Mouse (Mus musculus): ENCODE results near the gene Arl3. TPM values are rescaled to one million over a fixed set of nuclear protein-coding genes. Genes with fewer than 3 reads are reported as not detected.

The Arl3 gene
- 17.9 and 22.2 TPM in 2 replicates for polyA plus RNA-seq (2012; rRNA removed)

GRCm38 (mm10) chr19:46572951-46573937 lies at the start of gene Arl3, which contains the start of gene Sfxn2:
Arl3 (minus strand) TSS chr19:46573198.
Sfxn2 (plus strand) TSS chr19:46573365.

GRCm38 (mm10) chr19:46598720-46599252 lies 25.8 kb upstream of the Arl3 start, which contains the start of gene Wbp1l:
Wbp1l (plus strand) TSS chr19:46599084.

GRCm38 (mm10) chr19:46501401-46502068 lies 71.5 kb downstream of the Arl3 start, which contains the start of gene Trim8:
Trim8 (plus strand) TSS chr19:46501702.

Other genes with a start within 250 kb of the Arl3 start
- 127 and 146 TPM in 2 replicates for gene Psd, start 246.0 kb downstream of the Arl3 start, polyA plus RNA-seq (2012; rRNA removed)
- gene Fbxl15, start 245.0 kb downstream of the Arl3 start, polyA plus RNA-seq (2012; rRNA removed): 44.4 and 50.7 TPM in 2 replicates
- gene Cuedc2, start 234.5 kb downstream of the Arl3 start, polyA plus RNA-seq (2012; rRNA removed): 86.4 and 109 TPM in 2 replicates
- gene Mfsd13a, start 232.1 kb downstream of the Arl3 start, polyA plus RNA-seq (2012; rRNA removed): 54.2 and 72.7 TPM in 2 replicates
- gene 2310034G01Rik, start 222.9 kb downstream of the Arl3 start, polyA plus RNA-seq (2012; rRNA removed): 15.3 and 23.6 TPM in 2 replicates
- gene Actr1a, start 177.4 kb downstream of the Arl3 start, polyA plus RNA-seq (2012; rRNA removed): 79.7 and 86.6 TPM in 2 replicates
- 33.3 and 37.1 TPM in 2 replicates for gene Sufu, start 176.3 kb downstream of the Arl3 start, polyA plus RNA-seq (2012; rRNA removed)
- gene Trim8, start 71.5 kb downstream of the Arl3 start, polyA plus RNA-seq (2012; rRNA removed): 113 and 125 TPM in 2 replicates
- 8.1 and 9.3 TPM in 2 replicates for gene Sfxn2, start 167 bp upstream of the Arl3 start, polyA plus RNA-seq (2012; rRNA removed)
- gene Wbp1l, start 25.9 kb upstream of the Arl3 start, polyA plus RNA-seq (2012; rRNA removed): 64.5 and 85.6 TPM in 2 replicates
- gene Cyp17a1, start 100.0 kb upstream of the Arl3 start, polyA plus RNA-seq (2012; rRNA removed): 208 and 263 TPM in 2 replicates
- 4.4 and 4.8 TPM in 2 replicates for gene Borcs7, start 116.7 kb upstream of the Arl3 start, polyA plus RNA-seq (2012; rRNA removed)
- 7.3 and 9.9 TPM in 2 replicates for gene As3mt, start 134.3 kb upstream of the Arl3 start, polyA plus RNA-seq (2012; rRNA removed)
- gene Cnnm2, start 188.4 kb upstream of the Arl3 start, polyA plus RNA-seq (2012; rRNA removed): 32.5 and 37.0 TPM in 2 replicates

Data from ovary, adult 2 months (tissue).